ENCODE assay signal across 14 mouse cellular contexts in the genomic region with DNA sequence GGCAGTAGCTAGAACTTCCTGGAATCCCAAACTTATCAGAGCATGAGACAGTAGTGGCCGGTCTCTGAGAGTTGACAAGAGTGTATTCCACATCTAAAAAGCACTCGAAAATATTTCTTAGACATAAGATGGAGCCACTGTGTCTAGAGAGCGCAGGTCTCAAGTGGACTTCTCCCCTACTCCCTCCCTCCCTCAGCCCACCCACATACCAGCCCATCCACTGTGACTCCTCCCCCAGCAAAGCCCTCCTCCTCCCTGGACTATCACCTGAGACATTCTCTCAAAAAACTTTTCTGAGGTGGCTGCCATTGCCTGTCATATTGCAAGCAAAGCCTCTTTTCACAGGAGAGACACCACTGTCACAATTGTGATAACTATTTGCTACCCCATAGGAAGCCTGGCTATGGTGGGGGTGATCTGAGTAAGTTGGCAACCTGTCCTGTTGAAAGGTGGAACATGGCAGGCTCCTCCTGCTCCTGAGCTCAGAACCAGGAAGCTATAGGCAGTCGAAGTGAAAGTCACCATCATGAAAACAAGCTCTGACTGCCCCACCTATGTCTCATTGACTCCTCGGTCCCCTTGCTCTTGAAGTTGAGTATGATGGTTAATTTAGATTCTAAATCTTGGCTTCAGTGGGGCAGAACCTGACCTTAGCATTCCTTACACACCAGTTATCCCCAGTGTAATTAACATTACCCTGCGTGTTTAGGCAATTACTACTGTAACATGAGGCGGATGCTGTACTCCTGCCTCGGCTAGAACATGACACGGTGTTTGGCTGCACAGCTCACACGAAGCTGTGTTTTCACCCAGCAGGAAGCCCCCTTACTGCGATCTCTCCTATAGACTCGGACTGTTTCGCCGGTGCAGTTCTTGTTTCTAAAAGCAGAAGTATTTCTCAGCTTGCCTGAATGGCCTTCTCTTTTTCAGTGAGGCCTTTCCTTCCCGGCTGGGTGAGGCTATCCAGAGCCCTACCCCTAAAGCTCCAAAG.
DNase-seq lines count a peak whose midpoint lies in the region; ATAC-seq lines count a peak whose summit lies in the region.
"Had no signal": no experiment of that assay in that cellular context is flagged by ENCODE, and none has a peak within 500 bp of the region (broad histone marks: within the 10 kb centered on the region; RNA-seq: fewer than 3 reads in every experiment).

No protein-coding gene starts in this region.

- H3K4me2 ChIP-seq in intestine, embryonic 14.5 days (ENCODE audit: low read length), result peak overlapping the region; percentile 5; the same call in 1 of the 2 replicates
- H3K4me2 ChIP-seq in intestine, embryonic 15.5 days (replicated peaks), result no peak overlapping the region
- peak overlapping the region; percentile 15; the same call in 1 of the 2 replicates for H3K4me2 ChIP-seq in embryonic facial prominence, embryonic 15.5 days (replicated peaks)
- H3K4me2 ChIP-seq in limb, embryonic 15.5 days, result 0 out of 2 replicates have a peak overlapping the region, but pooled peaks have one; percentile 10
- H3K4me2 ChIP-seq: liver, embryonic 11.5 days had no signal

- 52% methylated on average over 15 of the region's 15 CpGs for WGBS in intestine, embryonic 14.5 days
- WGBS in intestine, embryonic 15.5 days, result 53% methylated on average over 15 of the region's 15 CpGs
- WGBS in embryonic facial prominence, embryonic 15.5 days, result 39% methylated on average over 15 of the region's 15 CpGs
- WGBS in limb, embryonic 15.5 days, result 34% methylated on average over 15 of the region's 15 CpGs

- no peak for DNase-seq in intestine, embryonic 14.5 days (ENCODE audit: low spot score)
- peak; percentile 19 for DNase-seq in R1 (ENCODE audit: low read depth, low spot score)
- no peak for DNase-seq in spleen, adult 18-20 months
- DNase-seq in adrenal gland, adult 18-20 months (ENCODE audit: low spot score in 2 of 2), result no peak
- no peak for DNase-seq in thymus, postnatal 0 days (ENCODE audit: low spot score)
- DNase-seq: adrenal gland, adult 8-10 months; heart, adult 18-20 months; lung, postnatal 36 days; right cerebral cortex, postnatal 14 days had no signal

- H3K4me1 ChIP-seq in intestine, embryonic 14.5 days (replicated peaks; ENCODE audit: control insufficient read depth, insufficient read depth, low read length), result 0 out of 2 replicates have a peak, but pooled peaks cover 3% of the 10 kb centered on the region
- H3K4me1 ChIP-seq in intestine, embryonic 15.5 days (replicated peaks), result no peaks in the 10 kb centered on the region
- H3K4me1 ChIP-seq in embryonic facial prominence, embryonic 15.5 days, result peaks cover 5% of the 10 kb centered on the region; the same call in 1 of the 2 replicates
- peaks cover 3% of the 10 kb centered on the region; the same call in 1 of the 2 replicates for H3K4me1 ChIP-seq in limb, embryonic 15.5 days

- no peak overlapping the region for H3K9ac ChIP-seq in intestine, embryonic 14.5 days (ENCODE audit: low read length)
- no peak overlapping the region for H3K9ac ChIP-seq in intestine, embryonic 15.5 days
- no peak overlapping the region for H3K9ac ChIP-seq in embryonic facial prominence, embryonic 15.5 days
- no peak overlapping the region for H3K9ac ChIP-seq in limb, embryonic 15.5 days

- H3K27ac ChIP-seq in intestine, embryonic 14.5 days (ENCODE audit: low read depth), result peak overlapping the region; percentile 2; the same call in 1 of the 2 replicates
- H3K27ac ChIP-seq in intestine, embryonic 15.5 days, result no peak overlapping the region
- H3K27ac ChIP-seq in embryonic facial prominence, embryonic 15.5 days (replicated peaks), result no peak overlapping the region
- H3K27ac ChIP-seq in limb, embryonic 15.5 days, result peak overlapping the region; percentile 33; the same call in 1 of the 2 replicates
- H3K27ac ChIP-seq: layer of hippocampus, adult 2 months had no signal

- no peak for ATAC-seq in intestine, embryonic 14.5 days (replicated peaks; ENCODE audit: low FRiP score, low TSS enrichment, low read depth)
- no peak for ATAC-seq in intestine, embryonic 15.5 days
- ATAC-seq in embryonic facial prominence, embryonic 15.5 days (ENCODE audit: insufficient number of reproducible peaks, low FRiP score, low TSS enrichment, low read depth), result peak; percentile 47; the same call in 1 of the 2 replicates
- ATAC-seq in limb, embryonic 15.5 days (ENCODE audit: insufficient number of reproducible peaks, low FRiP score, low TSS enrichment, low read depth), result no peak

- no peak overlapping the region for H3K4me3 ChIP-seq in intestine, embryonic 14.5 days (ENCODE audit: low read depth, low read length)
- H3K4me3 ChIP-seq in intestine, embryonic 15.5 days (replicated peaks), result no peak overlapping the region
- no peak overlapping the region for H3K4me3 ChIP-seq in embryonic facial prominence, embryonic 15.5 days (replicated peaks)
- H3K4me3 ChIP-seq in limb, embryonic 15.5 days, result no peak overlapping the region
- H3K4me3 ChIP-seq: layer of hippocampus, adult 2 months had no signal

- H3K36me3 ChIP-seq in intestine, embryonic 14.5 days (ENCODE audit: control insufficient read depth, insufficient read depth, low read length), result no peaks in the 10 kb centered on the region
- H3K36me3 ChIP-seq in intestine, embryonic 15.5 days, result no peaks in the 10 kb centered on the region
- no peaks in the 10 kb centered on the region for H3K36me3 ChIP-seq in embryonic facial prominence, embryonic 15.5 days
- no peaks in the 10 kb centered on the region for H3K36me3 ChIP-seq in limb, embryonic 15.5 days

- no peaks in the 10 kb centered on the region for H3K27me3 ChIP-seq in intestine, embryonic 14.5 days (replicated peaks; ENCODE audit: control insufficient read depth, insufficient read depth, low read length)
- no peaks in the 10 kb centered on the region for H3K27me3 ChIP-seq in intestine, embryonic 15.5 days (replicated peaks)
- no peaks in the 10 kb centered on the region for H3K27me3 ChIP-seq in embryonic facial prominence, embryonic 15.5 days
- no peaks in the 10 kb centered on the region for H3K27me3 ChIP-seq in limb, embryonic 15.5 days

- H3K9me3 ChIP-seq in intestine, embryonic 14.5 days (ENCODE audit: control insufficient read depth, low read length), result no peaks in the 10 kb centered on the region
- no peaks in the 10 kb centered on the region for H3K9me3 ChIP-seq in intestine, embryonic 15.5 days
- no peaks in the 10 kb centered on the region for H3K9me3 ChIP-seq in embryonic facial prominence, embryonic 15.5 days (replicated peaks)
- no peaks in the 10 kb centered on the region for H3K9me3 ChIP-seq in limb, embryonic 15.5 days

Comparison
In these comparisons a context has a peak if more than half of its experiments do, and no peak if none do; other contexts are left out.
1. H3K27ac ChIP-seq: peak in intestine, embryonic 14.5 days (single experiment) and limb, embryonic 15.5 days (single experiment); none in intestine, embryonic 15.5 days (single experiment) and embryonic facial prominence, embryonic 15.5 days (single experiment).